In genomic region chr11:77154214-77154613, GRCm38 (mm10) we compare ENCODE assay signal across 18 mouse cellular contexts.
"Had no signal": no experiment of that assay in that cellular context is flagged by ENCODE, and none has a peak within 500 bp of the region (broad histone marks: within the 10 kb centered on the region; RNA-seq: fewer than 3 reads in every experiment).

No protein-coding gene starts in this region.

- ATAC-seq: liver, postnatal 0 days; lung, postnatal 0 days had no signal

- H3K9me3 ChIP-seq: liver, embryonic 13.5 days; liver, embryonic 15.5 days; lung, embryonic 15.5 days; midbrain, embryonic 12.5 days; neural tube, embryonic 12.5 days had no signal

- H3K4me2 ChIP-seq: liver, embryonic 11.5 days; liver, embryonic 13.5 days; liver, embryonic 15.5 days; lung, embryonic 15.5 days; midbrain, embryonic 12.5 days; neural tube, embryonic 12.5 days had no signal

- H3K4me1 ChIP-seq: liver, embryonic 13.5 days; liver, embryonic 15.5 days; lung, embryonic 15.5 days; midbrain, embryonic 12.5 days; neural tube, embryonic 12.5 days had no signal

- H3K36me3 ChIP-seq: liver, embryonic 13.5 days; liver, embryonic 15.5 days; lung, embryonic 15.5 days; midbrain, embryonic 12.5 days; neural tube, embryonic 12.5 days had no signal

- H3K4me3 ChIP-seq: liver, embryonic 13.5 days; liver, embryonic 15.5 days; lung, embryonic 15.5 days; megakaryocyte, embryonic 14.5 days; midbrain, embryonic 12.5 days; neural tube, embryonic 12.5 days had no signal

- H3K9ac ChIP-seq: liver, embryonic 13.5 days; liver, embryonic 15.5 days; liver, postnatal 0 days; lung, embryonic 15.5 days; midbrain, embryonic 12.5 days; neural tube, embryonic 12.5 days had no signal

- DNase-seq: liver; liver, embryonic 13.5 days; liver, postnatal 0 days; lung, adult 2 months; lung, postnatal 14 days; lung, postnatal 36 days; midbrain, embryonic 14.5 days; right cerebral cortex, postnatal 25 days; right cerebral cortex, postnatal 4 days; spleen, adult 18-20 months had no signal

- H3K27me3 ChIP-seq: liver, embryonic 13.5 days; liver, embryonic 15.5 days; lung, embryonic 15.5 days; megakaryocyte, embryonic 14.5 days; midbrain, embryonic 12.5 days; neural tube, embryonic 12.5 days had no signal

- H3K27ac ChIP-seq: liver, embryonic 13.5 days; liver, embryonic 15.5 days; lung, embryonic 15.5 days; macrophage; midbrain, embryonic 12.5 days; neural tube, embryonic 12.5 days had no signal
